Mouse (Mus musculus): ENCODE results near the gene Tnfaip2. TPM values are rescaled to one million over a fixed set of nuclear protein-coding genes. Genes with fewer than 3 reads are reported as not detected.

The Tnfaip2 gene
- total RNA-seq, 2 experiments from 2014 or later, result 0.40 to 0.93 TPM

- peak; percentile 87 to 94 for DNase-seq (ENCODE audit: low spot score in 2 of 2)
- intact Hi-C loops (cut with DNase I), result loop anchor here (1.0 to 10.0 kb wide), 3 partner anchors 34 to 219 kb away; no protein-coding TSS in a partner anchor
Measured at GRCm38 (mm10) chr12:111425789-111426460, 16.3 kb upstream of the Tnfaip2 start.

GRCm38 (mm10) chr12:111427438-111428113 is 14.7 kb upstream of the Tnfaip2 start:
- intact Hi-C loops (cut with DNase I), result loop anchor here (5.0 to 10.0 kb wide), 2 partner anchors 75 to 217 kb away; no protein-coding TSS in a partner anchor
- DNase-seq (ENCODE audit: low spot score in 2 of 2), result no peak

GRCm38 (mm10) chr12:111428364-111428763 is 13.9 kb upstream of the Tnfaip2 start:
- intact Hi-C loops (cut with DNase I), result loop anchor here (5.0 to 10.0 kb wide), 2 partner anchors 74 to 216 kb away; no protein-coding TSS in a partner anchor
- no peak for DNase-seq (ENCODE audit: low spot score in 2 of 2)

- intact Hi-C loops (cut with DNase I), result loop anchor here (5.0 to 10.0 kb wide), 2 partner anchors 73 to 216 kb away; no protein-coding TSS in a partner anchor
- DNase-seq (ENCODE audit: low spot score in 2 of 2), result peak in 1 of 2 experiments; percentile 54
Measured at GRCm38 (mm10) chr12:111428961-111429911, 13.0 kb upstream of the Tnfaip2 start.

DNA sequence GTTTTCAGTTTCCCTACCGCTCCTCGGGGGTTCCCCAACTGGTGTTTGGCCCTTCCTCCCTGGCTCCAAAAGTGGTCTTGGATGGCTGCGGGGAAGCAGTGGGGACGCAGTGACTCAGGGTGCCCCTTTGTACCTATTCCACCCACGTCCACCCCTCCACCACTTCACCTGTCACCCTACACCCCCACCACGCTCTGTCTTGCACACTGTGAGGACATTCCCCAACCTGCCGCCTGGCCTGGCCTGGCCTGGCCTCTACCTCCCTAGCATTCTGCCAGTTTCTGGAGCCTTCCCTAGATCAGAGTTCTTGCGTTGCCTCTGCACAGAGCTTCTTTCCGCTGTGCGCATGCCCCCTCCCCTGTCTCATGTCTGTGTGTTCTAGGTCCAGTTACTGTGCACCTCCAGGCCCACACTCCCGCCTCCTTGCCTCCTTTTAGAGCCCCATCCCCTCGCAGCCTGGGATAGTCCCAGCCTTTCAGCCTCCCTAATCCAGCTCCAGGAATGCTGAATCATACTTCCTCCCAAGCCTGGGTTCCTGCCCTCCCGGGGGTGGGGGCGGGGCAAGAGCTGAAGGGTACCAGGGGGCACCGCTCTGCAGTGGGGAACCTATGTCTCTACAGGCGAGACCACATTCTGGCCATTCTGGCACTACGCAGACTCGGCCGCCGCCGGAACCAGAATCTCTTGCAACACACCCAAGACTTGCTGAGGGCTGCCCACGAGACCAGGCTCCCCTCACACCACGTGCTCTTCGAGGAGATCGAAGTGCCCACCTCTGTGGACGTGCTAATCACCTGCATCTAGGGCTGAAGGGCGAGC is 12.0 kb upstream of the Tnfaip2 start:
- intact Hi-C loops (cut with DNase I), result no loop called here
- DNase-seq (ENCODE audit: low spot score in 2 of 2), result no peak

DNA sequence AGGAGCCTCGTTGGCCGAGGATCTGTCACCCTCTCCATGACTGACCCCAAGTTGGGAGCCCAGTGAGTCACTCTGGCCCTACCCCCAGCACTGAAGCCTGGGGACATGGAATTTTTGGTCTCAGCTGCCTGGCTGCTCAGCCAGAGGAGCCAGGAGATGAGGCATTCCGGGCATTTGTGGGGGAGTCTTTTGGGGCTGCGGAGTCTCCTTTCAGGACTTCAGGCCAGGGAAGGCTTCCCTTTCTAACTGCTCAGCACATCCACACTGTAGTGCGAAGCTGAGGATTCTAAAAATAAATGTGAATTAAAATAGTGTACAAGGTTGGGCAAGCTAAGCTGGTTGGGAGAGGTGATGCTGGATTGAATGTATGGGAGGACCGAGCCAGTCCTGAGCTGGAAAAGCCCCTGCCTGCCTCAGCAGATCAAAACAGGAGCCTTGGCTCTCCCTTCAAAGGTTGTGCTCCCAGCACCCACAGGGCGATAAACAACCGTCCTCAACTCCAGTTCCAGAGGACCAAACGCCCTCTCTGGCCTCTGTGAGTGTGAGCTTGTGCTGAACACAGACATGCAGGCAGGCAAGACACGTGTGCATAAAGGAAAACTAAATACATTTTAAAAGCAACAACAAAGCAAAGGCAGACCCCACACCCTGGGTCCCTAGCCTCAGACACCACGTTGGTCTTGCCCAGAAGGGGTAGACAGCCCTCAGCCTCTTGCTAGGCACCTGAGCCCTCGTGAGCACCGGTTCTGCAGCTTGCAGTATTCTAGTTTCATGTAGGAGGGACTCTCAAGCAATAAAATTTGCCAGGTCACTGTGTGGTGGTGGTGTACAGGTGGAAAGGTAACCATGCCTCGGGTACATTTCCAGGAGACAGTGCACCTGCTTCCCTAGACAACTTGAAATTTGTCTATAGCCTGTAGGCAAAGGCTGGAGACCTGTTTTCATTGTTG is 11.1 kb upstream of the Tnfaip2 start:
- intact Hi-C loops (cut with DNase I), result no loop called here
- peak in 1 of 2 experiments; percentile 28 for DNase-seq (ENCODE audit: low spot score in 2 of 2)

DNA sequence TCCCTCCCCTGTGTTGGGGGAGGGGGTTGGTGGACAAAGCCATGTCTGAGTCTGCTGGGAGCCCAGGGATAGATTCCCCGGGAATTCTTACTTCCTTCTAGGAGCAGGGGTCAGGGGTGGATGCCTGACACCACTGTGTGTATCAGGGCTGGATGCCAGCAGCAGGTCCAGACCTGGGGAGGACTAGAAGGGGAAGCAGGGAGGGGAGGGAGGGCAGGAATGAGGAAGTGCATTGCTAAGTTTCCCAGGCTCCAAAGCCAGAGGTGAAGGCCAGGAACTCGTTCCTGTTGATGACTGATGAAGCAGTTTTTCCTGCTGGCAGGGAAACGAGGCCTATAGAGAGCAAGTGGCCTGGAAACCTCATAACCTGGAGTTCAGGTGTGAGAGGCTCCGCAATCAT is 10.2 kb upstream of the Tnfaip2 start:
- intact Hi-C loops (cut with DNase I), result no loop called here

GRCm38 (mm10) chr12:111432751-111433331 is 9.4 kb upstream of the Tnfaip2 start:
- intact Hi-C loops (cut with DNase I), result no loop called here
- no peak for DNase-seq (ENCODE audit: low spot score in 2 of 2)

More for the DNA sequence above, 10.2 kb upstream of the Tnfaip2 start:
- DNase-seq (ENCODE audit: low spot score in 2 of 2), result no peak

DNA sequence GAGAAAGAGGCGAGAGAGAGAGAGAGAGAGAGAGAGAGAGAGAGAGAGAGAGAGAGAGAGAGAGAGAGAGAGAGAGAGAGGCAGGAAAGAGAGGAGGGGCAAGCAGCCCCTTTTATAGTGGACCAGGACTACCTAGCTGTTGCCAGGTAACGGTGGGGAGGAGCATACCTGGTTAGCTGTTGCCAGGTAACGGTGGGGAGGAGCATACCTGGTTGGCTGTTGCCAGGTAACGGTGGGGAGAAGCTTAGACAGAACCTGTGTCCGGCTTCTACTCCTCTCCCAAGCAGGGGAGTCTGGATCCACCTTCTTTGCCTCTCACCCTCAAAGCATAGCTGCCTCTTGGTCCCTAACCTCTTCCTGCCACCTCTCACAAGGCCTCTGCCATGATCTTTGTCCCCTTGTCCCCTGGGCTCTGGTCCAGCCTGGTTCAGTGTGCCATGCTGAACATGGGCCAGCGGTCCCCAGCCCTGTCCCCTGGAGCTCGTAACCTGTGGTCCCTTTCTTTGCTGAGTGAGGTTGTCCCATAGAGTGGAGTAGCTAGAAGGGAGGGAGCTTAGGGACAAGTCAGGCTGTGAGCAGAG is 8.0 kb upstream of the Tnfaip2 start:
- intact Hi-C loops (cut with DNase I), result no loop called here
- no peak for DNase-seq (ENCODE audit: low spot score in 2 of 2)

DNA sequence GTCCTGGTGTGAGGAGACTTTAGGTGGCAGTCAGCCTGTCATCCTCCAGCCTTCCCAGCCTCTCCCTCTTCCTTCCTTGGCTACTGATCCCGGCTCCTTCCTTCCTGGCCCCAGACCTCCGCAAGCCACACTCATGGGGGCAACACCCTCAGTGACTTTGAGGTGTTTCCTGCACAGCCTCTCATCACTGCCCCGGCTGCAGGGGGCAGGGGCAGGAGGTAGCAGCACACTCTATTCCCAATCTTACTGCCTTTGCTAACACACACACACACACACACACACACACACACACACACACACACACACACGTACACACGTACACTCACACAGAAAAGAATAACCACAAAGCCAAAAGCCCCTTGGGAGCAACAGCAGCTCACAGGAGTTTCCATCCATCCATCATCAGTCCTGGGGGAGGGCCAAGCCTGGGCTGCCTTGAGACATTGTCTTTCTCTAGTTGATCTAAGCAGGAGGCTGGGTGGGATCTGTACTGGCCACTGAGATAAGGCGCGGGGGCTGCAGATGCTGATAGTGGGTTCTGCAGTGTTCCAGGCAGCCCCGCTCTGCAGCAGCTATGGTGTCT is 7.4 kb upstream of the Tnfaip2 start:
- no peak for DNase-seq (ENCODE audit: low spot score in 2 of 2)
- intact Hi-C loops (cut with DNase I), result no loop called here

GRCm38 (mm10) chr12:111436170-111436569 is 6.1 kb upstream of the Tnfaip2 start:
- intact Hi-C loops (cut with DNase I), result no loop called here
- DNase-seq (ENCODE audit: low spot score in 2 of 2), result no peak

DNA sequence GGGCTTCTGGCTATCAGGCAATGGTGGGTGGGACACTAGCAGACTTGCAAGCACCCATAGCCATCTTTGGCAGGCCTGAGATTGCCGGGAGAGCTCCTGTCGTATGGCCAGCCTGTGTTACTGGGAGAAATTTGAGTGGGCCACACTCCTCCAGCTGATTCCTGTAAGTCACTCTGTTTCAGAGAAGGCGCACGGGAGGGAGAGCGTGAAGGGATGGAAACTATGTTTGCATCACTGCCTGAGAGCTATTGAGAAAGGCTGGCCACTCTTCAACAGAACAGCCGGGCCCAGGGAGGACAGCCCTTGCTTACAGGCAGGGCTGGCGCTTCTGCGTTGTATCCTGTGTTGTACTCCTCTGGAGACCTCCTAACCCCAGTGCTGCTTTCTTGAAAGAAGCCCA is 5.6 kb upstream of the Tnfaip2 start:
- intact Hi-C loops (cut with DNase I), result no loop called here

DNA sequence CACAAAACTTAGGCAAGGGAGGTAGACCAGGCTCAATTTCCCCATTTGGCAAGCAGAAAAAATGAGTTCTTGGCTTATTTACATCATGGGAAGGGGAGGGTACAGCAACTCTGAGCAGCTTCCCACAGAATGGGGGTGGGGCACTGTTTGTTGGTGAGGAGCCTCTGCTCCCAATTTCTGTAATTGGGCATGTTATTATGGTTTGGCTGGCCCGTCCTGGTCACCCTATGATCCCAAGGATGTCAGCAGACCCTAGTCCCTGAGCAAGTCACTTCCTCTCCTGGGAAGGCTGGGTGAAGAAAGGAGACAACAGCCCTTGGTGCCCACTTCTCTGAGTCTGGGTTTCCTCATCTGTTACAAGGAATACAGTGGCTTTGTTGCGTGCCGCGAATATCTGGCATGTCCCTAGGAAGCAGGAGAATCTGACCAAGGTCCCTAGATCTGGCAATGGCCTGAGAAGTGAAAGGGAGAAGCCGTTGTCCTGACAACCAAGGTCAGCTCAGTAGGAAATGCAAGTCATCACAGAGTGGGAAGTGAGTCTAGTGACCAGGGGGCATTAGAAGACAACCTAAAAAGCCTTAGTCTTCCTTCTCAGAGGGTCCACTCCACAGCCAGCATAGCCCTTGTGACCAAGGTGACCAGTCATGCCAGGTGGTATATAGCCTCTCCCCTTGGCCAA is 4.9 kb upstream of the Tnfaip2 start:
- no peak for DNase-seq (ENCODE audit: low spot score in 2 of 2)
- intact Hi-C loops (cut with DNase I), result no loop called here

More for the DNA sequence above, 5.6 kb upstream of the Tnfaip2 start:
- DNase-seq (ENCODE audit: low spot score in 2 of 2), result peak; percentile 46 to 49

DNA sequence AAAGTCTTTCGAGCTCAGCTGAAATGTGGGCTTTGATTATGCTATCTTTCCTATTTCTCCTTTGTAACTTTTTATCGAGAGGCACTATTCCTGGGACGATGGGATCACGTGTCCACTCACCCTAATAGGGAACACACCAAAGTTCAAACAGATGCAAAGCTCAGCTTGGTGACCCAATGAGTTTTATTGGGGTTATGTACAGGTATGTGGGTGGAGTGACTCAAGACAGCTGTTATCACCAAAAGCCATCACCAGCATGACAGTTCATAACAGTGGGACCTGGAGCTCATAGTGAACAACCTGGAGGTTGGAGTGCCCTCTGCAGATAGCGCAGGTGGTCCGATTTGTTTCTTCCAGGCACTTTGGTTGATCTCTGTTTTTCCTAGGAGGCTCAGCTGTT is 3.4 kb upstream of the Tnfaip2 start:
- no peak for DNase-seq (ENCODE audit: low spot score in 2 of 2)
- intact Hi-C loops (cut with DNase I), result no loop called here

GRCm38 (mm10) chr12:111440701-111441373 is 1.4 kb upstream of the Tnfaip2 start:
- intact Hi-C loops (cut with DNase I), result no loop called here
- no peak for DNase-seq (ENCODE audit: low spot score in 2 of 2)

GRCm38 (mm10) chr12:111441523-111441922 is 746 bp upstream of the Tnfaip2 start:
- DNase-seq (ENCODE audit: low spot score in 2 of 2), result no peak

More at GRCm38 (mm10) chr12:111441523-111441922, 746 bp upstream of the Tnfaip2 start:
- intact Hi-C loops (cut with DNase I), result no loop called here

All from left cerebral cortex, postnatal 14 days (tissue).